Mouse (Mus musculus): ENCODE measurements around the gene Eef1a2. TPM values are rescaled to one million over a fixed set of nuclear protein-coding genes. Genes with fewer than 3 reads are reported as not detected.
A peak's percentile ranks its signal among the peaks of the same experiment; 100 is the strongest.

Eef1a2 gene
- polyA plus RNA-seq, 1 experiment from 2014 or later: 6.3 TPM

- no peaks in the 10 kb centered on the region for H3K36me3 ChIP-seq
- H3K4me1 ChIP-seq: peaks cover 52% of the 10 kb centered on the region
- H3K27ac ChIP-seq (replicated peaks): peak overlapping the region; percentile 84; the same call in 1 of the 2 replicates
- H3K4me3 ChIP-seq: no peak overlapping the region
- no peak overlapping the region for H3K9ac ChIP-seq (replicated peaks)
- no peaks in the 10 kb centered on the region for H3K9me3 ChIP-seq
- no peaks in the 10 kb centered on the region for H3K27me3 ChIP-seq
- no peak for ATAC-seq (replicated peaks)
- no peak overlapping the region for H3K4me2 ChIP-seq (replicated peaks)
Measured at GRCm38 (mm10) chr2:181122642-181123041, 34.2 kb downstream of the Eef1a2 start.

- peak; percentile 78 for ATAC-seq (replicated peaks)
- H3K27ac ChIP-seq (replicated peaks): peak overlapping the region; percentile 84
- no peak overlapping the region for H3K4me3 ChIP-seq
- 0 out of 2 replicates have a peak overlapping the region, but pooled peaks have one; percentile 2 for H3K9ac ChIP-seq (replicated peaks)
- no peaks in the 10 kb centered on the region for H3K9me3 ChIP-seq
- H3K4me1 ChIP-seq: peaks cover 64% of the 10 kb centered on the region
- no peaks in the 10 kb centered on the region for H3K36me3 ChIP-seq
- H3K4me2 ChIP-seq (replicated peaks): 0 out of 2 replicates have a peak overlapping the region, but pooled peaks have one; percentile 3
- H3K27me3 ChIP-seq: no peaks in the 10 kb centered on the region
- 67% methylated on average over 4 of the region's 4 CpGs for WGBS
Measured at GRCm38 (mm10) chr2:181120922-181121449, 35.8 kb downstream of the Eef1a2 start.

GRCm38 (mm10) chr2:181119952-181120351 is 36.9 kb downstream of the Eef1a2 start:
- 27% methylated on average over 10 of the region's 10 CpGs for WGBS
- Histone ChIP-seq H3K4me1 (peaks cover 71% of the 10 kb centered on the region), H3K4me3 (no peak overlapping the region), H3K9ac (replicated peaks) (no peak overlapping the region), H3K27ac (replicated peaks) (peak overlapping the region; percentile 84), H3K36me3 (no peaks in the 10 kb centered on the region), H3K4me2 (replicated peaks) (no peak overlapping the region), H3K9me3 (no peaks in the 10 kb centered on the region), H3K27me3 (no peaks in the 10 kb centered on the region)
- ATAC-seq (replicated peaks): peak; percentile 36; the same call in 1 of the 2 replicates

GRCm38 (mm10) chr2:181116436-181116835 is 40.4 kb downstream of the Eef1a2 start:
- WGBS: 72% methylated on average over 5 of the region's 5 CpGs
- Histone ChIP-seq H3K9me3 (no peaks in the 10 kb centered on the region), H3K4me1 (peaks cover 67% of the 10 kb centered on the region), H3K27ac (replicated peaks) (peak overlapping the region; percentile 39; the same call in 1 of the 2 replicates), H3K36me3 (peaks cover 14% of the 10 kb centered on the region; the same call in 1 of the 2 replicates), H3K27me3 (no peaks in the 10 kb centered on the region), H3K9ac (replicated peaks) (no peak overlapping the region), H3K4me3 (no peak overlapping the region), H3K4me2 (replicated peaks) (no peak overlapping the region)
- ATAC-seq (replicated peaks): no peak

GRCm38 (mm10) chr2:181115367-181115766 is 41.4 kb downstream of the Eef1a2 start:
- Histone ChIP-seq H3K27ac (replicated peaks) (no peak overlapping the region), H3K36me3 (peaks cover 14% of the 10 kb centered on the region; the same call in 1 of the 2 replicates), H3K4me2 (replicated peaks) (no peak overlapping the region), H3K9me3 (no peaks in the 10 kb centered on the region), H3K9ac (replicated peaks) (no peak overlapping the region), H3K27me3 (no peaks in the 10 kb centered on the region), H3K4me1 (peaks cover 57% of the 10 kb centered on the region), H3K4me3 (no peak overlapping the region)
- 85% methylated on average over 3 of the region's 3 CpGs for WGBS
- ATAC-seq (replicated peaks): no peak

GRCm38 (mm10) chr2:181113762-181114361 is 43.0 kb downstream of the Eef1a2 start:
- H3K27ac ChIP-seq (replicated peaks): no peak overlapping the region
- H3K4me1 ChIP-seq: peaks cover 42% of the 10 kb centered on the region
- no peaks in the 10 kb centered on the region for H3K27me3 ChIP-seq
- ATAC-seq (replicated peaks): no peak
- H3K9me3 ChIP-seq: no peaks in the 10 kb centered on the region
- no peak overlapping the region for H3K4me3 ChIP-seq
- H3K36me3 ChIP-seq: peaks cover 14% of the 10 kb centered on the region; the same call in 1 of the 2 replicates
- WGBS: 58% methylated on average over 8 of the region's 8 CpGs
- no peak overlapping the region for H3K4me2 ChIP-seq (replicated peaks)
- no peak overlapping the region for H3K9ac ChIP-seq (replicated peaks)

- no peak overlapping the region for H3K4me3 ChIP-seq
- no peak for ATAC-seq (replicated peaks)
- no peaks in the 10 kb centered on the region for H3K9me3 ChIP-seq
- no peak overlapping the region for H3K9ac ChIP-seq (replicated peaks)
- peaks cover 18% of the 10 kb centered on the region; the same call in 1 of the 2 replicates for H3K36me3 ChIP-seq
- H3K27ac ChIP-seq (replicated peaks): no peak overlapping the region
- H3K27me3 ChIP-seq: no peaks in the 10 kb centered on the region
- peaks cover 27% of the 10 kb centered on the region for H3K4me1 ChIP-seq
- 100% methylated on average over 1 of the region's 1 CpGs for WGBS
- H3K4me2 ChIP-seq (replicated peaks): no peak overlapping the region
Measured at GRCm38 (mm10) chr2:181111665-181112064, 45.1 kb downstream of the Eef1a2 start.

- Histone ChIP-seq H3K9ac (replicated peaks) (no peak overlapping the region), H3K27ac (replicated peaks) (no peak overlapping the region), H3K4me2 (replicated peaks) (no peak overlapping the region), H3K4me1 (no peaks in the 10 kb centered on the region), H3K4me3 (no peak overlapping the region), H3K27me3 (no peaks in the 10 kb centered on the region), H3K9me3 (no peaks in the 10 kb centered on the region), H3K36me3 (peaks cover 9% of the 10 kb centered on the region)
- WGBS: 57% methylated on average over 2 of the region's 2 CpGs
- no peak for ATAC-seq (replicated peaks)
Measured at GRCm38 (mm10) chr2:181104111-181104510, 52.7 kb downstream of the Eef1a2 start.

GRCm38 (mm10) chr2:181102161-181102560 is 54.7 kb downstream of the Eef1a2 start:
- Histone ChIP-seq H3K4me2 (replicated peaks) (no peak overlapping the region), H3K4me3 (no peak overlapping the region), H3K27me3 (no peaks in the 10 kb centered on the region), H3K27ac (replicated peaks) (no peak overlapping the region), H3K4me1 (no peaks in the 10 kb centered on the region), H3K36me3 (peaks cover 11% of the 10 kb centered on the region), H3K9me3 (no peaks in the 10 kb centered on the region), H3K9ac (replicated peaks) (no peak overlapping the region)
- ATAC-seq (replicated peaks): peak; percentile 65
- WGBS: 19% methylated on average over 2 of the region's 2 CpGs

- 80% methylated on average over 1 of the region's 1 CpGs for WGBS
- no peak overlapping the region for H3K4me2 ChIP-seq (replicated peaks)
- H3K9me3 ChIP-seq: no peaks in the 10 kb centered on the region
- H3K4me1 ChIP-seq: no peaks in the 10 kb centered on the region
- H3K36me3 ChIP-seq: peaks cover 12% of the 10 kb centered on the region
- no peak overlapping the region for H3K27ac ChIP-seq (replicated peaks)
- H3K4me3 ChIP-seq: no peak overlapping the region
- no peak overlapping the region for H3K9ac ChIP-seq (replicated peaks)
- ATAC-seq (replicated peaks): no peak
- H3K27me3 ChIP-seq: no peaks in the 10 kb centered on the region
Measured at GRCm38 (mm10) chr2:181101626-181102025, 55.2 kb downstream of the Eef1a2 start.

- Histone ChIP-seq H3K9ac (replicated peaks) (no peak overlapping the region), H3K9me3 (no peaks in the 10 kb centered on the region), H3K27ac (replicated peaks) (no peak overlapping the region), H3K4me1 (no peaks in the 10 kb centered on the region), H3K4me3 (no peak overlapping the region), H3K27me3 (no peaks in the 10 kb centered on the region), H3K36me3 (peaks cover 12% of the 10 kb centered on the region), H3K4me2 (replicated peaks) (no peak overlapping the region)
- ATAC-seq (replicated peaks): no peak
- WGBS: 95% methylated on average over 2 of the region's 2 CpGs
Measured at GRCm38 (mm10) chr2:181100087-181100486, 56.7 kb downstream of the Eef1a2 start.

Data from forebrain, embryonic 15.5 days (tissue).